Mouse (Mus musculus) liver, embryonic 16.5 days (tissue): ENCODE measurements around the gene Brpf1. TPM values are rescaled to one million over a fixed set of nuclear protein-coding genes. Genes with fewer than 3 reads are reported as not detected.

ENCODE experiments used
- ATAC-seq: fragments of 200-750 bp; cut with Nextera tagmentation; 2 replicates; pipeline ENCODE4 v1.8.0; 2017; ENCODE audit warnings: low read depth, mild to moderate bottlenecking, moderate number of reproducible peaks, moderate library complexity
- H3K27ac ChIP-seq: fragments of 300-500 bp; sonication (generic); 2 replicates; pipeline ENCODE4 v1.5.1; 2014; ENCODE audit warnings: mild to moderate bottlenecking, low read length
- H3K27me3 ChIP-seq: fragments of 300-500 bp; sonication (generic); 2 replicates; pipeline ENCODE4 v1.6.1; 2014; ENCODE audit warnings: low read depth, low read length, mixed read lengths; ENCODE audit not compliant: control insufficient read depth, insufficient read depth
- H3K36me3 ChIP-seq: fragments of 300-500 bp; sonication (generic); 2 replicates; pipeline ENCODE4 v1.6.1; 2014; ENCODE audit warnings: mild to moderate bottlenecking; ENCODE audit not compliant: control insufficient read depth, insufficient read depth
- H3K4me1 ChIP-seq: fragments of 300-500 bp; sonication (generic); 2 replicates; pipeline ENCODE4 v1.6.1; 2014; ENCODE audit warnings: low read depth, low read length, mixed read lengths; ENCODE audit not compliant: control insufficient read depth
- H3K4me2 ChIP-seq: fragments of 300-500 bp; sonication (generic); 2 replicates; pipeline ENCODE4 v1.6.1; 2014; ENCODE audit warnings: low read depth, low read length, mixed read lengths
- H3K4me3 ChIP-seq: fragments of 300-500 bp; sonication (generic); 2 replicates; pipeline ENCODE4 v1.5.1; 2014; ENCODE audit warnings: low read depth, mild to moderate bottlenecking, low read length
- H3K9ac ChIP-seq: fragments of 300-500 bp; sonication (generic); 2 replicates; pipeline ENCODE4 v1.6.1; 2014; ENCODE audit warnings: low read depth, low read length
- H3K9me3 ChIP-seq: fragments of 300-500 bp; sonication (generic); replicated peaks from 2 replicates; pipeline ENCODE4 v1.6.1; 2016; ENCODE audit warnings: low read length; ENCODE audit not compliant: control insufficient read depth
- WGBS: fragments of 180-500 bp; shearing (Covaris S2); extraction: QIAGEN DNeasy Blood & Tissue Kit; methylation state at CpG from one replicate; pipeline ENCODE4 v1.1.7; 2014; ENCODE audit not compliant: insufficient replicate concordance; 5-methylcytosine and 5-hydroxymethylcytosine counted together
- polyA plus RNA-seq: library from polyadenylated mRNA; unstranded; fragments of >200 nt; fragmentation: Nextera tagmentation; extraction: Ambion mirVana; gene quantifications from 2 replicates; pipeline ENCODE4 v1.2.1, GENCODE M21; 2015

Gene Brpf1
- polyA plus RNA-seq, 1 experiment from 2014 or later = 7.7 TPM

- H3K4me2 ChIP-seq = no peak overlapping the region
- no peak overlapping the region for H3K27ac ChIP-seq
- no peak overlapping the region for H3K9ac ChIP-seq
- no peaks in the 10 kb centered on the region for H3K36me3 ChIP-seq
- H3K9me3 ChIP-seq = no peaks in the 10 kb centered on the region
- no peaks in the 10 kb centered on the region for H3K27me3 ChIP-seq
- 84% methylated on average over 1 of the region's 1 CpGs for WGBS
- no peak for ATAC-seq
- no peaks in the 10 kb centered on the region for H3K4me1 ChIP-seq
- H3K4me3 ChIP-seq = no peak overlapping the region
Measured at GRCm38 (mm10) chr6:113362241-113362640, 55.3 kb downstream of the Brpf1 start.

GRCm38 (mm10) chr6:113364518-113365135, 57.7 kb downstream of the Brpf1 start:
- no peak for ATAC-seq
- H3K4me2 ChIP-seq = no peak overlapping the region
- H3K27me3 ChIP-seq = no peaks in the 10 kb centered on the region
- 64% methylated on average over 8 of the region's 8 CpGs for WGBS
- no peak overlapping the region for H3K27ac ChIP-seq
- H3K4me1 ChIP-seq = no peaks in the 10 kb centered on the region
- no peaks in the 10 kb centered on the region; the same call in none of the 2 replicates for H3K36me3 ChIP-seq
- no peaks in the 10 kb centered on the region for H3K9me3 ChIP-seq
- H3K9ac ChIP-seq = no peak overlapping the region
- no peak overlapping the region for H3K4me3 ChIP-seq

GRCm38 (mm10) chr6:113366639-113367038, 59.7 kb downstream of the Brpf1 start:
- ATAC-seq = no peak
- no peak overlapping the region for H3K9ac ChIP-seq
- H3K27ac ChIP-seq = no peak overlapping the region
- H3K9me3 ChIP-seq = no peaks in the 10 kb centered on the region
- WGBS = 74% methylated on average over 6 of the region's 6 CpGs
- H3K36me3 ChIP-seq = peaks cover 10% of the 10 kb centered on the region
- no peaks in the 10 kb centered on the region for H3K4me1 ChIP-seq
- no peak overlapping the region for H3K4me3 ChIP-seq
- H3K4me2 ChIP-seq = no peak overlapping the region
- H3K27me3 ChIP-seq = no peaks in the 10 kb centered on the region

GRCm38 (mm10) chr6:113367574-113367973, 60.6 kb downstream of the Brpf1 start:
- no peak overlapping the region for H3K4me3 ChIP-seq
- H3K27ac ChIP-seq = no peak overlapping the region
- H3K4me1 ChIP-seq = no peaks in the 10 kb centered on the region; the same call in 1 of the 2 replicates
- ATAC-seq = no peak
- no peak overlapping the region for H3K9ac ChIP-seq
- no peaks in the 10 kb centered on the region for H3K9me3 ChIP-seq
- peaks cover 11% of the 10 kb centered on the region for H3K36me3 ChIP-seq
- H3K4me2 ChIP-seq = no peak overlapping the region
- H3K27me3 ChIP-seq = no peaks in the 10 kb centered on the region
- WGBS = 87% methylated on average over 1 of the region's 1 CpGs

GRCm38 (mm10) chr6:113368124-113368523, 61.2 kb downstream of the Brpf1 start:
- no peak overlapping the region for H3K4me3 ChIP-seq
- H3K9ac ChIP-seq = no peak overlapping the region
- peaks cover 11% of the 10 kb centered on the region for H3K36me3 ChIP-seq
- no peaks in the 10 kb centered on the region for H3K9me3 ChIP-seq
- no peaks in the 10 kb centered on the region for H3K27me3 ChIP-seq
- ATAC-seq = no peak
- no peak overlapping the region for H3K27ac ChIP-seq
- peaks cover 1% of the 10 kb centered on the region for H3K4me1 ChIP-seq
- no peak overlapping the region for H3K4me2 ChIP-seq
- 80% methylated on average over 7 of the region's 7 CpGs for WGBS

GRCm38 (mm10) chr6:113368577-113368976, 61.6 kb downstream of the Brpf1 start:
- no peaks in the 10 kb centered on the region for H3K9me3 ChIP-seq
- H3K36me3 ChIP-seq = peaks cover 11% of the 10 kb centered on the region
- H3K4me2 ChIP-seq = no peak overlapping the region
- no peak for ATAC-seq
- H3K27me3 ChIP-seq = no peaks in the 10 kb centered on the region
- H3K4me1 ChIP-seq = peaks cover 5% of the 10 kb centered on the region
- 75% methylated on average over 5 of the region's 5 CpGs for whole genome bisulfite sequencing
- no peak overlapping the region for H3K9ac ChIP-seq
- H3K4me3 ChIP-seq = no peak overlapping the region
- no peak overlapping the region for H3K27ac ChIP-seq

GRCm38 (mm10) chr6:113370194-113370929, 63.4 kb downstream of the Brpf1 start:
- H3K4me1 ChIP-seq = peaks cover 8% of the 10 kb centered on the region
- no peak overlapping the region for H3K9ac ChIP-seq
- no peak overlapping the region for H3K4me3 ChIP-seq
- 84% methylated on average over 20 of the region's 20 CpGs for WGBS
- ATAC-seq = no peak
- H3K27me3 ChIP-seq = no peaks in the 10 kb centered on the region
- H3K4me2 ChIP-seq = no peak overlapping the region
- H3K36me3 ChIP-seq = peaks cover 14% of the 10 kb centered on the region
- H3K9me3 ChIP-seq = no peaks in the 10 kb centered on the region
- H3K27ac ChIP-seq = no peak overlapping the region

- H3K27ac ChIP-seq = peak overlapping the region; percentile 38; the same call in 1 of the 2 replicates
- no peak overlapping the region for H3K4me3 ChIP-seq
- 45% methylated on average over 4 of the region's 4 CpGs for WGBS
Measured at GRCm38 (mm10) chr6:113373491-113373890, 66.6 kb downstream of the Brpf1 start.

More at GRCm38 (mm10) chr6:113373491-113373890, 66.6 kb downstream of the Brpf1 start:
- Histone ChIP-seq H3K9me3 (no peaks in the 10 kb centered on the region), H3K9ac (no peak overlapping the region), H3K36me3 (peaks cover 14% of the 10 kb centered on the region), H3K4me2 (0 out of 2 replicates have a peak overlapping the region, but pooled peaks have one; percentile 3), H3K4me1 (peaks cover 17% of the 10 kb centered on the region), H3K27me3 (no peaks in the 10 kb centered on the region)
- ATAC-seq = no peak
